Mouse (Mus musculus): ENCODE results near the gene Adam30. TPM values are rescaled to one million over a fixed set of nuclear protein-coding genes. Genes with fewer than 3 reads are reported as not detected.

Adam30 gene
- polyA plus RNA-seq, 1 experiment, result not detected

DNA sequence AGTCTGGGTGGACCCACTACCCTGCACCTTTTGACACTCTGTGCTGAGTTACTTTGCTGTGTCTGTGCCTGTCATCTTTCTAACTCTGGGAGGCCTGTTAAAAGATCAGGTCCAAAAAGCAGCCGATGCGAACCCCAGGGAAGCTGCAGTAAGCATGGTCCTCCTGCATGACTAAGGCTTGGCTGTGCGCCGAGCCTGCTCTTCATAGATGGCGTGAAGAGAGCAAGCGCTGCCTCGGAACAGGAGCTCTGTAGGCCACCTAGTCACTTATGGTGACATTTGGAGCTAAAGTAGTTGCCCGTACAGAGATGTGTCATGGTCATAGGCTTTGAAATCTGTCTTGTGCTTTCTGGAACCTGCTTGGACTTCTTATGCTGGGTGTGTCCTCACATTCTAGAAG lies 27.8 kb upstream of the Adam30 start:
- H3K4me3 ChIP-seq (ENCODE audit: low read depth, low read length), result no peak overlapping the region
- no peaks in the 10 kb centered on the region for H3K36me3 ChIP-seq (ENCODE audit: control insufficient read depth, insufficient read depth, low read length, poor library complexity, severe bottlenecking)
- H3K9ac ChIP-seq (ENCODE audit: low read depth, poor library complexity, severe bottlenecking), result no peak overlapping the region
- H3K27me3 ChIP-seq (ENCODE audit: control insufficient read depth, insufficient read depth, low read length, poor library complexity, severe bottlenecking), result no peaks in the 10 kb centered on the region
- no peak for TF ChIP-seq CTCF (IDR thresholded peaks at IDR 0.05; ENCODE audit: low read depth, low read length)
- no peaks in the 10 kb centered on the region for H3K4me1 ChIP-seq (ENCODE audit: control insufficient read depth, insufficient read depth, low read length)
- no peaks in the 10 kb centered on the region for H3K9me3 ChIP-seq (replicated peaks; ENCODE audit: control insufficient read depth, insufficient read depth, low read length, poor library complexity, severe bottlenecking)
- no peak overlapping the region for H3K27ac ChIP-seq (ENCODE audit: insufficient read depth, low read length)

DNA sequence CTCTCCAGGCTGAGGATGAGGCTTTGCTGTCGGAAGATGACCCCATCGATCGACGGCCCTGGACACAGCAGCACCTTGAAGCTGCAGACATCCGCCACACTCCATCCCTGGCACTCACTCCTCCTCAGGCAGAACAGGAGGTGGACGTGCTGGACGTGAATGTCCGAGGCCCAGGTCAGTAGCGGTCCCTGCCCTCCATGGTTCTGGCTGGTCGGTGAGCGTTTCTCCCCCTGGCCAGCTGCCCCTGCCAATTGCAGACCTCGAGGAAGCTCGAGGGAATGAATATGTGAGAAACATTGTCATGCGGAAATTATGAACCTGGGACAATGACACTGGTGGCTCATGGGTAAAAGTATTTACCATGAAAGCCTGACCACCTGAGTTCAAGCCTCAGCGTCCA lies 19.0 kb upstream of the Adam30 start:
- H3K27ac ChIP-seq (ENCODE audit: insufficient read depth, low read length), result no peak overlapping the region
- peaks cover 2% of the 10 kb centered on the region; the same call in 1 of the 2 replicates for H3K36me3 ChIP-seq (ENCODE audit: control insufficient read depth, insufficient read depth, low read length, poor library complexity, severe bottlenecking)
- TF ChIP-seq POLR2A (IDR thresholded peaks at IDR 0.05; ENCODE audit: insufficient read depth, low read length) (no peak), CTCF (IDR thresholded peaks at IDR 0.05; ENCODE audit: low read depth, low read length) (no peak), EP300 (IDR thresholded peaks at IDR 0.05; ENCODE audit: insufficient read depth, low read depth, low read length) (no peak)
- no peaks in the 10 kb centered on the region for H3K27me3 ChIP-seq (ENCODE audit: control insufficient read depth, insufficient read depth, low read length, poor library complexity, severe bottlenecking)
- H3K9me3 ChIP-seq (replicated peaks; ENCODE audit: control insufficient read depth, insufficient read depth, low read length, poor library complexity, severe bottlenecking), result no peaks in the 10 kb centered on the region
- no peaks in the 10 kb centered on the region for H3K4me1 ChIP-seq (ENCODE audit: control insufficient read depth, insufficient read depth, low read length)
- H3K4me3 ChIP-seq (ENCODE audit: low read depth, low read length), result no peak overlapping the region
- H3K9ac ChIP-seq (ENCODE audit: low read depth, poor library complexity, severe bottlenecking), result no peak overlapping the region

GRCm38 (mm10) chr3:98142862-98143261 lies 17.6 kb upstream of the Adam30 start:
- Histone ChIP-seq H3K27ac (ENCODE audit: insufficient read depth, low read length) (no peak overlapping the region), H3K4me1 (ENCODE audit: control insufficient read depth, insufficient read depth, low read length) (no peaks in the 10 kb centered on the region), H3K4me3 (ENCODE audit: low read depth, low read length) (no peak overlapping the region), H3K27me3 (ENCODE audit: control insufficient read depth, insufficient read depth, low read length, poor library complexity, severe bottlenecking) (no peaks in the 10 kb centered on the region), H3K9ac (ENCODE audit: low read depth, poor library complexity, severe bottlenecking) (no peak overlapping the region), H3K36me3 (ENCODE audit: control insufficient read depth, insufficient read depth, low read length, poor library complexity, severe bottlenecking) (peaks cover 4% of the 10 kb centered on the region), H3K9me3 (replicated peaks; ENCODE audit: control insufficient read depth, insufficient read depth, low read length, poor library complexity, severe bottlenecking) (no peaks in the 10 kb centered on the region)
- no peak for TF ChIP-seq EP300 (IDR thresholded peaks at IDR 0.05; ENCODE audit: insufficient read depth, low read depth, low read length)
- TF ChIP-seq POLR2A (IDR thresholded peaks at IDR 0.05; ENCODE audit: insufficient read depth, low read length), result no peak
- TF ChIP-seq CTCF (IDR thresholded peaks at IDR 0.05; ENCODE audit: low read depth, low read length), result no peak

DNA sequence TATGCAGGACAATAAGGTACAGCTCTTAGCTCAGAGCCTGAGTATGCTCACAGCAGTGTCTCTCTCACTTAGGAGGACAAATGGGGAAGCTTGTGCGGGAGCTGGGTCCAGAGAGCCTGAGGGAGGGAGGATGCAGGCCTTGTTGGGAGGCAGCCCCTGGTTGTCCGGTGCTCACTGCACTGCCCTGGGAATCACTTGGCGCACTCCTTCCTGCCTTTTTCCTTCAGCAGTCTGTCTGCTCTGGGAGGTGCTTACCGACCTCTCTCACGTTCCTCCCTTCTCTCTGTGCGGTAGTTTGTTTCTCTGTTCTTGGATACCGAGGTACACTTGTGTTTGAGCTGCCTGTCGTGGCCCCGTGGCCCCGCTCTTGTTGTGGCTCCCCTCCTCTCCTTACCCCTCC lies 15.2 kb upstream of the Adam30 start:
- Histone ChIP-seq H3K36me3 (ENCODE audit: control insufficient read depth, insufficient read depth, low read length, poor library complexity, severe bottlenecking) (peaks cover 3% of the 10 kb centered on the region), H3K4me3 (ENCODE audit: low read depth, low read length) (no peak overlapping the region), H3K9me3 (replicated peaks; ENCODE audit: control insufficient read depth, insufficient read depth, low read length, poor library complexity, severe bottlenecking) (no peaks in the 10 kb centered on the region), H3K27ac (ENCODE audit: insufficient read depth, low read length) (no peak overlapping the region), H3K4me1 (ENCODE audit: control insufficient read depth, insufficient read depth, low read length) (no peaks in the 10 kb centered on the region), H3K9ac (ENCODE audit: low read depth, poor library complexity, severe bottlenecking) (no peak overlapping the region), H3K27me3 (ENCODE audit: control insufficient read depth, insufficient read depth, low read length, poor library complexity, severe bottlenecking) (no peaks in the 10 kb centered on the region)
- TF ChIP-seq POLR2A (IDR thresholded peaks at IDR 0.05; ENCODE audit: insufficient read depth, low read length), result no peak
- no peak for TF ChIP-seq CTCF (IDR thresholded peaks at IDR 0.05; ENCODE audit: low read depth, low read length)
- no peak for TF ChIP-seq EP300 (IDR thresholded peaks at IDR 0.05; ENCODE audit: insufficient read depth, low read depth, low read length)

DNA sequence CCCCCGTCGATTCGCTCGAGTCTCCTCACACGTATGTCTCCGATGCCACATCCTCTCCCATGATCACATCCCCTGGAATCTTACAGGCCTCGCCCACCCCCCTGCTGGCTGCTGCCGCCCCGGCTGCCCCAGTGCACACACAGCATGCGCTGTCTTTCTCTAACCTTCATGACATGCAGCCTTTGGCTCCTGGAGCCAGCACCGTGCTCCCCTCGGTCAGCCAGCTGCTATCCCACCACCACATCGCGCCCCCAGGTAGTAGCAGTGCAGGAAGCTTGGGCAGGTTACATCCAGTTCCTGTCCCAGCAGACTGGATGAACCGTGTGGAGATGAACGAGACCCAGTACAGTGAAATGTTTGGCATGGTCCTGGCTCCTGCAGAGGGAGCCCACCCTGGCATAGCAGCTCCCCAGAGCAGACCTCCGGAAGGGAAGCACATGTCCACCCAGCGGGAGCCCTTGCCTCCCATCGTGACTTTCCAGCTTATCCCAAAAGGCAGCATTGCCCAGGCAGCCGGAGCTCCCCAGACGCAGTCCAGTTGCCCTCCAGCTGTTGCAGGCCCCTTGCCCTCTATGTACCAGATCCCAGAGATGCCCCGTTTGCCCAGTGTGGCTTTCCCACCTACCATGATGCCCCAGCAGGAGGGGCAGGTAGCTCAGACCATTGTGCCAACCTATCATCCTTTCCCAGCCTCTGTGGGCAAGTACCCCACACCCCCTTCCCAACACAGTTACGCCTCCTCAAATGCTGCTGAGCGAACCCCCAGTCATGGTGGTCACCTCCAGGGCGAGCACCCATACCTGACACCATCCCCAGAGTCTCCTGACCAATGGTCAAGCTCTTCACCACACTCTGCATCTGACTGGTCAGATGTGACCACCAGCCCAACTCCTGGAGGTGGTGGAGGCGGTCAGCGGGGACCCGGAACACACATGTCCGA lies 13.7 kb upstream of the Adam30 start:
- TF ChIP-seq EP300 (IDR thresholded peaks at IDR 0.05; ENCODE audit: insufficient read depth, low read depth, low read length), result no peak
- TF ChIP-seq CTCF (IDR thresholded peaks at IDR 0.05; ENCODE audit: low read depth, low read length), result no peak
- no peak for TF ChIP-seq POLR2A (IDR thresholded peaks at IDR 0.05; ENCODE audit: insufficient read depth, low read length)
- H3K4me3 ChIP-seq (ENCODE audit: low read depth, low read length), result no peak overlapping the region
- H3K36me3 ChIP-seq (ENCODE audit: control insufficient read depth, insufficient read depth, low read length, poor library complexity, severe bottlenecking), result peaks cover 3% of the 10 kb centered on the region
- no peak overlapping the region for H3K27ac ChIP-seq (ENCODE audit: insufficient read depth, low read length)
- H3K9me3 ChIP-seq (replicated peaks; ENCODE audit: control insufficient read depth, insufficient read depth, low read length, poor library complexity, severe bottlenecking), result no peaks in the 10 kb centered on the region
- H3K9ac ChIP-seq (ENCODE audit: low read depth, poor library complexity, severe bottlenecking), result no peak overlapping the region
- H3K4me1 ChIP-seq (ENCODE audit: control insufficient read depth, insufficient read depth, low read length), result no peaks in the 10 kb centered on the region
- H3K27me3 ChIP-seq (ENCODE audit: control insufficient read depth, insufficient read depth, low read length, poor library complexity, severe bottlenecking), result no peaks in the 10 kb centered on the region

DNA sequence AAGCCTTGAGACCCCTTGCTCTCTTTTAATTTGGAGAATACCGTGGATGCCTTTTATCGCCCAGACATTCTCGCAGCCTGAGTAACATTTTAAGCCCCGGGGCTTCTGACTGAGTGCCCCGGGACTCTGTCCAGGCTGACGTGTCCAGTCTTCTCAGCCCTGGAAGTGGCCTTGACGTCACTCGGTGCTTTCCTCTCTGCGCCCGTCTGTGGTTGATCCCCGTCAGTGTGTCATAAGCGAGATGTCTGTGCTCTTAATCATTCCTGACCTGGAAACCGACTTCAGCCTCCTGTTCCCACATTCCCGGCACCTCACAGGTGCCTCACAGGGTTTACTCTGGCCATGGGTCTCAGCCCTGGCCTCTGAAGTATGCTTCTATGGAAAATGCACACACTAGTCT lies 12.7 kb upstream of the Adam30 start:
- H3K27me3 ChIP-seq (ENCODE audit: control insufficient read depth, insufficient read depth, low read length, poor library complexity, severe bottlenecking), result no peaks in the 10 kb centered on the region
- H3K9ac ChIP-seq (ENCODE audit: low read depth, poor library complexity, severe bottlenecking), result no peak overlapping the region
- H3K27ac ChIP-seq (ENCODE audit: insufficient read depth, low read length), result no peak overlapping the region
- peaks cover 3% of the 10 kb centered on the region for H3K36me3 ChIP-seq (ENCODE audit: control insufficient read depth, insufficient read depth, low read length, poor library complexity, severe bottlenecking)
- no peaks in the 10 kb centered on the region for H3K9me3 ChIP-seq (replicated peaks; ENCODE audit: control insufficient read depth, insufficient read depth, low read length, poor library complexity, severe bottlenecking)
- no peak overlapping the region for H3K4me3 ChIP-seq (ENCODE audit: low read depth, low read length)
- H3K4me1 ChIP-seq (ENCODE audit: control insufficient read depth, insufficient read depth, low read length), result no peaks in the 10 kb centered on the region
- TF ChIP-seq POLR2A (IDR thresholded peaks at IDR 0.05; ENCODE audit: insufficient read depth, low read length) (no peak), EP300 (IDR thresholded peaks at IDR 0.05; ENCODE audit: insufficient read depth, low read depth, low read length) (no peak), CTCF (IDR thresholded peaks at IDR 0.05; ENCODE audit: low read depth, low read length) (no peak)
